Mouse (Mus musculus) yolk sac, embryonic 10.5 days (tissue): ENCODE results near the gene Arid4b.
"Not testable (repeated sequence)": the region's sequence is repeated elsewhere in the genome, so short reads cannot be mapped to it uniquely, and the experiment has no call there.

Experiments
- DNase-seq: peaks from one replicate; pipeline ENCODE4 v3.0.0-alpha.2; 2017; ENCODE audit warnings: low spot score

Arid4b gene

DNA sequence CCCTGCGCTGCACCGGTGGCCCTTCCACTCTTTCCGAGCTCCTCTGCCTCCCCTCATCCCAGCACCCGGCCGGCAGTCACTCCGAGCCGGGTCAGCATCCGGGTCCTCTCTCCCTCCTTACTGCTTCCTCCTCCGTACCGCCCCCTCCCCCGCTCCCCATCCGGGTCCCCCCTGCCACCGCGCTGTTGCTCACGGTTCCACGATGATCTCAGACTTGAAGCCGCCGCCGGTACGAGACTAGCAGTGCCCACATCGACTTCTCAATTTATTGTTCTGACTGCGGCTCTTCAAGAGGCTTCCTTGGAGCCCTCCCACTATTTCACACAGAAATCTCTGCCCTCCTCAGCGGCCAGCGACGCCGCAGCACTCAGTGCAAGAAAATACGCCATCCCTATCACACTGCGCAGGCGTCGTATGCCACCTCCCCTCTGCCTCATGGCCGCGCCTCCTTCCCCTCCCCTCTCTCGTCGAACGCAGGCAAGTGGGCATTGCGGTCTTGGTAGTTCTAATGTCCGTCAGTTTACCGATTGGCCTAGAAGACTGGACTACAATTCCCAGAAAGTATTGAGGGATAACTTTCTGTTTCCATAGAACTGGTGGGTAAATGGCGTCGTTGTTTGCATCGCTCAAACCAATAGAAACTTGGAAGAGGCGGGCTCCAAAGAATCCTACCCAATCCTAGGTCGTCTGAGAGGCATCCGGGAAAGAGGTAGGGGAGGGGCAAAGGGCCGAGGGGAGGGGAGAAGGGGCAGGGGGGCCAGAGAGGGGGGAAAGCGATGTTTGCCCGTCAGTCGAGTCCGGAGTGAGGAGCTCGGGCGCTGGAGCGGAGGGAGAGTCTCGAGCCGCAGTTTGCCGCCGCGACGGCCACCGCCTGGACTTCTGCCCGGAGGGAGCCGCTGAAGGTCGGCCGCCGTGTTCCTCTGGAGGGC lies at the start of gene Arid4b, which contains the start of gene Ggps1:
TSS of gene Arid4b (plus strand) at position 220 of the 929 bp plus-strand sequence.
TSS of gene Ggps1 (minus strand) at position 476 of the 929 bp plus-strand sequence.
- DNase-seq, result peak; percentile 98

GRCm38 (mm10) chr13:14014001-14014400 lies 49.0 kb upstream of the Arid4b start:
- DNase-seq, result no peak

GRCm38 (mm10) chr13:14014540-14014939 lies 48.5 kb upstream of the Arid4b start:
- no peak for DNase-seq

DNA sequence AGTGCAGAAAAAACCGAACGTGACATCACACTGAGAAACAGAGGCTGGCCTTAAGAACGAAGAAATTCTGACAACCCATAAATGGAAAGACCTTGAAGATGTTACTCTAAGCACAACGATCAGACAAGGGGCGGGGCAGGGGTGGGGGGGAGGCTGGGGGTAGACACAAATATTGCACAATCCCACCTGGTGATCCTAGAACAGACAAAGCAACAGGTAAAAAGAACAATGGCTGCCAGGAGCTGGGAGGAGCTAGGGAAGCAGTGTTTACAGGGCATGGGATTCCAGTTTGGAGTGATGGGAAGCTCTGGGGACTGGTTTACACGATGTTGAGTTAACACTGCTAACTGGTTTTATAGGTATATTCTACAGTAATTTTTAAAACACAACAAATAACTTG lies 47.4 kb upstream of the Arid4b start:
- DNase-seq, result peak; percentile 55

DNA sequence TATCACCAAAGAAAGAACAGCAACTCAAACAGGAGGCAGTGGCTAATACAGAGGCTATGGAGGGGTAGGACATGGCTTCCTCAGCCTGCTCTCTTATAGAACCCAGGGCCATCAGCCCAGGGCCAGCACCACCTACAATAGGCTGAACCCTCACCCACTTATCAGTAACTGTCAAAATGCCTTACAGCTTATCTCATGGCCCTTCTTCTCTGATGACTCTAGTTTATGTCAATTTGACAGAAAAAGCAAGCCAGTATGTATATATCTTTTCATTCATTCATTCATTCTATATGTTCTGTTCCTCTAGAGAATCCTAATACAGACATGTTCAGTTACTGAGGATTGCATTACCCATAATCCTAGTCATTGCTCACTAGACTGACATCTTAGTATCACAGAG lies 44.7 kb upstream of the Arid4b start:
- DNase-seq, result no peak

GRCm38 (mm10) chr13:14018852-14019251 lies 44.2 kb upstream of the Arid4b start:
- no peak for DNase-seq

DNA sequence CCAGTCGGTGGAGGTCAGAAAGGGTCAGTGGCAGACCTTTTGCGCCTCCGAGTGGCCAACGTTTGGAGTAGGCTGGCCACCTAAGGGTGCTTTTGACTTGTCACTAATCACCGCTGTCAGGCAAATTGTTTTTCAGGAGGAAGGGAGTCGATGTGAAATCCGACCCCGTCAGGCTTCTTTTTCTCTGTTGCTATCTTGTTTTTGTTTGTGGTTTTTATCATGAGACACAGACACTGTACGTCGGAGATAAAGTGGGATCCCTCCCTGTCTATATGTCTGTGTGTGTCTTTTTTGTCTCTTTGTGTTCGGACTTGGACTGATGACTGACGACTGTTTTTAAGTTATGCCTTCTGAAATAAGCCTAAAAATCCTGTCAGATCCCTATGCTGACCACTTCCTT lies 41.6 kb upstream of the Arid4b start:
- DNase-seq, result not testable (repeated sequence)

DNA sequence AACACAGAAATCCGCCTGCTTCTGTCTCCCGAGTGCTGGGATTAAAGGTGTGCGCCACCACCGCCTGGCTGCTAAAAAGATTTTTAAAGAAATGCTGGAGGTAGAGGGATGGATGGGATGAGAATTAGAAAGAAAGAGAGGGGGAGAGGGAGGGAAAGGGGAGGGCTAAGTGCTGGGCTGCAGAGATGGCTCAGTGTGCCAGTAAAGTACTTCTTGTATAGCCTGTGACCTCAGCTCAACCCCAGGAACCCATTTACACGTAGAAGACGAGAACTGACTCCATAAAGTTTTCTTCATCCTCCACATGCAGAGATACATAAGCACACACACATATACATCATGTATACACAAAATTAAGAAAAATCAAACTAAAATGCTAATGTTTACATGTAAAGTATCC lies 37.5 kb upstream of the Arid4b start:
- DNase-seq, result no peak

DNA sequence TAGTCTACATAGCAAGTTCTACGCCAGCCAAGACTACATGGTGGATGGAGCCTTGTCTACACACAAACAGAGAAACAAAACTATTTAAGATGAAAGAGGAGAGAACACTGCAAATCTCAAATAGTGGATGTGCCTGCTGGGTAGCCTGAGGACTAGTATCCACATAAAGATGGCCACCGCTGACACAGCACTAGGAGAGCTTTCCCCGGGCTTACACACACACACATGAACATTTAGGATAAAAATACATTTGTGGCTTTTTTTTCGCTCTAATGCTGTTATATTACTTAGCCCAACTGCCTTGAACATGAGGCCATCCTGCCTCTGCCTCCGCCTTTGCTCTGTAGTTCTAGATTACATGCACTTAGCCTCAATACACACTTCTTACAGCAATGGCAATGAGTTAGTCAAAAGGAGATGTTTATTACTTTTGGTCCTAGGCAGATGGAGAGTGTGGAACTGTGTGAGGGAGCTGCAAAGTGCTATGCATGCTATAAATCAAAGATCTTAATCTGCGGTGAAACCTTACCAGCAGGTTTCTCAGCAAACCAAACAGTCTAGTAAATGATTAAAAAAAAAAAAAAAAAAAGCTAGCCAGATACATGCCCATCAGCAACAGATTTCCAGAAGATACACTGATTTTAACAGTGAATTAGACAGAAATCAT lies 36.7 kb upstream of the Arid4b start:
- no peak for DNase-seq

DNA sequence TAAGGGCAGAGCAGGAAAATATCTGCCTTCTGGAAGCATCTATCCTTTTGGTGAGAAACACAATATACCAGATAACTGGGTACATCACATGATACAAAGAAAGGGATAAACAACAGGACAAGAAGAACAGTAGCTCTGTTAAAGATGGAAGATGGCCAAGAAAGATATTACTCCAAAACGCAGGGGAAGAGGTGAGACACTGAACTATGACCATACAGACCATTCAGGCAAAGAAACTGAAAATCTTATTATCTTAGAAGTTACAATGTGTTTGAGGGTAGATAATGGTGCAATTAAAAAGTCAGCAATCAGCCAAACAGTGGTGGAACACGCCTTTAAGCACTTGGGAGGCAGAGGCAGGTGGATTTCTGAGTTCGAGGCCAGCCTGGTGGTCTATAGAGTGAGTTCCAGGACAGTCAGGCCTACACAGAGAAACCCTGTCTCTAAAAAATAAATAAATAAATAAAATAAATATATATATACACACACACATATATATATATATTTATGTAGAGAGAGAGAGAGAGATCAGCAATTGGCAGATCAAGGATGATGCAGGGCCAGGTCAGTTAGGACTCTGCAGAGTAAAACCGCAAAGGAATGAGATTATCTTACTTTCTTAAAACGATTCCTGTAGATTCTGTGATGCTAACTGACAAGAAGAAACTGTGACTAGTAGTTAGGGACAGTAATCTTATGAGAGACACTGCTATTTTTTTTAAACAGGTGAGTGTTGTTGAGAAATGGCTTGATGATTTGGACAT lies 29.5 kb upstream of the Arid4b start:
- DNase-seq, result no peak

- DNase-seq, result no peak
Measured at GRCm38 (mm10) chr13:14034073-14034348, 29.0 kb upstream of the Arid4b start.

- not testable (repeated sequence) for DNase-seq
Measured at GRCm38 (mm10) chr13:14035352-14035751, 27.7 kb upstream of the Arid4b start.

DNA sequence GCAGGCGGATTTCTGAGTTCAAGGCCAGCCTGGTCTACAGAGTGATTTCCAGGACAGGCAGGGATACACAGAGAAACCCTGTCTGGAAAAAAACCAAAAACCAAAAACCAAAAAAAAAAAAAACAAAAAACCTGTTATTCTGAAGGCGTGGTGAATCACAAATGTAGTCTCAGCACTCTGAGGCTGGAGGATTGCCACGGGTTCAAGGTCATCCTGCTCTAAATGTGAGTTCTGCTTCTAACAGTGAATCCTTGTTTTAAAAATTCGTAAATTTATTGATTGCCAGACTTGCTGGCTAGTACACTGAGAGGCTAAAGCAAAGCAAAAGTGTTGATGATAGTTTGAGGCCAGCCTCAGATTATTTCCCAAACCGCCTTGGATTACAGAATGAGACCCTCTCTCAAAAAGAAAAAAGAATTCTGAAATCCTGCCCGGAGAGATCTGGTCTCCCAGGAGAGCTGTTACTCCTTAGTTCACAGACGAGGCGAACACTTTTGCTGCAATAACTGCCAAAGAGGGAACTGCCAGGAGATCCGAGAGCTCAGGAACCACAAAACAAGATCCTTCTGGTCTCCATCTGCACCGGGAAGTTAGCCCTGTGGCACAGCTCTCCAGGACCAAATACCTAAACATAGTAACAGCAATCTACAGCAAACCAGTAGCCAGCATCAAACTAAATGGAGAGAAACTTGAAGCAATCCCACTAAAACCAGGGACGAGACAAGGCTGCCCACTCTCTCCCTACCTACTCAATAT lies 27.0 kb upstream of the Arid4b start:
- DNase-seq, result no peak

DNA sequence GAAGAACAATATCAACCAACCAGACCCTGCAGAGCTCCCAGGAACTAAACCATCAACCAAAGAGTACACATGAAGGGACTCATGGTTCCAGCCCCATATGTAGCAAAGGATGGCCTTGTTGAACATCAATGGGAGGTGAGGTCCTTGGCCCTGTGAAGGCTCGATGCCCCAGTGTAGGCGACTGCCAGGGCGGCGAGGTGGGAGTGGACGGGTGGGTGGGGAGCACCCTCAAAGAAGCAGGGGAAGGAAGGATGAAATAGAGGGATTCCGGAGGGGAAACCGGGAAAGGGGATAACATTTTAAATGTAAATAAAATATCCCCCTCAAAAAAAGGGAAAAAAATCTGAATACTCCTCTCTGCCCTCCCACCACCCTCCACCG lies 24.1 kb upstream of the Arid4b start:
- no peak for DNase-seq

DNA sequence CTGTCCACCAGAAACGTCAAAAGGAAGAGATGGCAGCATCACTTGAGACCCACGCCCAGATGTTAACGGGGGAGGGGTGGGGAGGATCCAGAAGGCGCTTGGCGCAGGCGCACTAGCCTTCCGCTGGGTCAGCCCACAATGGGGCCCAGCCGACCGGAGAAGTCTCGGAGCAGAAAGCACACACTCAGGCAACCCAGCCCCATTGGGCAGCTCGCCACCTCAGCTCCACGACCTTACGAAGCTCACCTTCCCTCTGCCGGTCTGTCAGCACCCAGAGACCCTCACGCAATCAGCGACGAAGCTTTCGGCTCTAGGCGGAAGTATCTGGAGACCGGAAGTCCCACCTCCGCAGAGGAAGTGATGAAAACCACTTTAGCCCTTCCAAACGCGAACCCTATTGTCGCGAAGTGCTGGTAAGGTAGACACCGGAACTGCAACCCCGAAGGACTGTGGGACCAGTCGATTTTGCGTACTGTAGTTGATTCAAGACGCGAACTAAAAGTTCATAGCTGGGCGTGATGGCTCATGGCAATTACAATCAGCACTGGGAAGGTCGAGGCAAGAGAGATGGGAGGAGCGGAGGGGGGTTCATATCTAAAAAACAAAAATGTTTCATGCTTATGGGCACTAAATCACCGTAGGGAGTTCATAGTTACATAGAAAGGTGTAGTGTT lies 23.6 kb upstream of the Arid4b start, which contains the start of gene Tbce:
TSS of gene Tbce (minus strand) at position 347 of the 674 bp plus-strand sequence.
- peak; percentile 91 for DNase-seq

DNA sequence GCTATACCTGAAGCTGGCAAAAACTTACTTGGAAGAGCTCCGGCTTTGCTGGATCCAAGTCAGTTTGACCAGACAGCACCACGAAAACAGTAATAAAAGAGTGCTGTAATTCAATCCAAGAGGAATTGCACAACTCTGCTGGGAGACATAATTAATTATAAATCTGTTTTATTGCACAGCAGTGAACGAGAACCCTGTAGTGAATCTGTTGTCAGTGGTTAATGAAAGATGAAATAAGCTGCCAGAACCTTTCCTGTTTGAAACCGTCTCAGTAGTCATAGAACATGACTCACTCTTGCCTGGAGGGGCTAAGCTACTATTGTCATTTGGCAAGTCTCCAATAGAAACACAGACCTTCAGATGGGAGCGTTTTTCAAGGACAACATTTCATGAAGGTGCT lies 22.8 kb upstream of the Arid4b start:
- no peak for DNase-seq

- no peak for DNase-seq
Measured at GRCm38 (mm10) chr13:14043851-14044250, 19.2 kb upstream of the Arid4b start.

DNA sequence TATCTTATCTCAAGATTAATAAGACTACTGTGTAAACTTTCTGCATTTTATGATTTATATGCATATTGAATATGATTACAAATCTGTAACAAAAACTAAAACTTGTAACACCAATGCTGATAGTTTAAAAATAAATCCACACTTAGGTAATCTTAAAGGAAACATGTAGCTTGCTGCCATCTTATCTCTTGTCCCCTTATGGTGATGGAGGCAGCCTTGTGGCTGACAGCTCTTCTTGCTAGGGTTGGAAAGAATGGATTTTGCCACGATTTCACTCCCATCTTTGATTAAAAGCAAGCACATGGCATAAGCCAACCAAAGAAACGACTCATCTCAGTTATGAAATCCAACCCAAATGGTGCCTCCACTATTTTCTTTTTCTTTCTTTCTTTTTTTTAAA lies 18.5 kb upstream of the Arid4b start:
- no peak for DNase-seq

DNA sequence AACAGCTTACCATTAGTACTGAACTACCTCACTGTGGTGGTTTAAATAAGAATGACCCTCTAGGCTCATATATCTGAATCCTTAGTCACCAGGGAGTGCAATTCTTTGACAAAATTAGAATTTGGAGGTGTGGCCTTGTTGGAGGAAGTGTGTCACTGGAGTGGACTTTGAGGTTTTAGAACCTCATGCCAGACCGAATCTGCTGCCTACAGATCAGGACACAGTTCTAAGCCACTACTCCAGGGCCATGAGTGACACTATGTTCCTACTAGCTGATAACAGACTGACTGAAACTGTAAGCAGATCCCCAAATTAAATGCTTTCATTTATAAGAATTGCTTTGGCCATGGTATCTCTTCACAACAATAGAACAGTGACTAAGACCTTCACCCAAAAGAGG lies 13.2 kb upstream of the Arid4b start:
- DNase-seq, result no peak

- no peak for DNase-seq
Measured at GRCm38 (mm10) chr13:14056801-14057200, 6.2 kb upstream of the Arid4b start.

GRCm38 (mm10) chr13:14059582-14059981 lies 3.5 kb upstream of the Arid4b start:
- no peak for DNase-seq
